Mouse (Mus musculus) forebrain, embryonic 11.5 days (tissue): Measurements from ENCODE around the gene Dpep1. TPM values are rescaled to one million over a fixed set of nuclear protein-coding genes. Genes with fewer than 3 reads are reported as not detected.

Experiments
- ATAC-seq: fragments of 200-750 bp; cut with Nextera tagmentation; replicated peaks from 2 replicates; pipeline ENCODE4 v1.8.0; 2017; ENCODE audit warnings: moderate TSS enrichment; ENCODE audit not compliant: low FRiP score
- DNase-seq: peaks from one replicate; pipeline ENCODE4 v3.0.0-alpha.2; 2017; ENCODE audit warnings: low spot score
- H3K27ac ChIP-seq: fragments of 300-500 bp; sonication (generic); 2 replicates; pipeline ENCODE4 v1.5.1; 2014; ENCODE audit warnings: low read depth, low read length
- H3K27me3 ChIP-seq: fragments of 300-500 bp; sonication (generic); 2 replicates; pipeline ENCODE4 v1.6.1; 2014; ENCODE audit warnings: mild to moderate bottlenecking, low read length, mixed read lengths; ENCODE audit not compliant: control insufficient read depth, insufficient read depth
- H3K36me3 ChIP-seq: fragments of 300-500 bp; sonication (generic); 2 replicates; pipeline ENCODE4 v1.6.1; 2014; ENCODE audit warnings: mild to moderate bottlenecking, low read length, moderate library complexity, mixed read lengths; ENCODE audit not compliant: control insufficient read depth, insufficient read depth
- H3K4me1 ChIP-seq: fragments of 300-500 bp; sonication (generic); replicated peaks from 2 replicates; pipeline ENCODE4 v1.6.1; 2014; ENCODE audit warnings: low read length, mixed read lengths; ENCODE audit not compliant: control insufficient read depth, insufficient read depth
- H3K4me2 ChIP-seq: fragments of 300-500 bp; sonication (generic); 2 replicates; pipeline ENCODE4 v1.6.1; 2014; ENCODE audit warnings: low read depth, mild to moderate bottlenecking, low read length, moderate library complexity, mixed read lengths; ENCODE audit not compliant: severe bottlenecking
- H3K4me3 ChIP-seq: fragments of 300-500 bp; sonication (generic); 2 replicates; pipeline ENCODE4 v1.5.1; 2014; ENCODE audit warnings: low read depth, low read length
- H3K9ac ChIP-seq: fragments of 300-500 bp; sonication (generic); 2 replicates; pipeline ENCODE4 v1.6.1; 2014; ENCODE audit warnings: low read length
- H3K9me3 ChIP-seq: fragments of 300-500 bp; sonication (generic); 2 replicates; pipeline ENCODE4 v1.6.1; 2016; ENCODE audit warnings: low read length, mixed read lengths; ENCODE audit not compliant: control insufficient read depth
- WGBS: fragments of 180-500 bp; shearing (Covaris S2); extraction: QIAGEN DNeasy Blood & Tissue Kit; methylation state at CpG from one replicate; pipeline ENCODE4 v1.1.7; 2014; 5-methylcytosine and 5-hydroxymethylcytosine counted together
- polyA plus RNA-seq: library from polyadenylated mRNA; unstranded; fragments of >200 nt; fragmentation: Nextera tagmentation; extraction: Ambion mirVana; gene quantifications from 2 replicates; pipeline ENCODE4 v1.2.1, GENCODE M21; 2014

Dpep1 gene
- polyA plus RNA-seq, 1 experiment from 2014 or later: 1.5 TPM

DNA sequence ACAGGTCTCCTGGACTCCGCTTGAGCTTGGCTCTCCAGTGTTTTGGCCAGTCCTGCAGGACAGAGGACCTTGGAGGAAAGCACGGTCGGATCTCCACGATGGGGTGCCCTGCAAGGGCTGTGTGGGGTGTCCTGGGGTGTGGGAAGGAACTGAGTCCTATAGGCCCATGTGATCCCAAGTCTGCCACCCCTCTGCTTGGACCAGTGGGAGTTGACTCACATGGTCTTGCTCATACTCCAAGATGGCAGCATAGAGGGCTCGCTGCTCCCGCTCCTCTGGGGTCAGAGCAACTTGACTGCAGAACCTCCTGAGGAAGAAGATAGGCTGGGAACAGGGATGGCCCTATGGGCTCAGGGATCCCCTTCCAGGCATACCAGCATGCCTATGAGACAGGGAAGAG lies 61.7 kb downstream of the Dpep1 start:
- no peaks in the 10 kb centered on the region for H3K9me3 ChIP-seq
- no peaks in the 10 kb centered on the region; the same call in 1 of the 2 replicates for H3K4me1 ChIP-seq
- H3K27me3 ChIP-seq: no peaks in the 10 kb centered on the region
- no peak for DNase-seq
- no peak overlapping the region for H3K4me3 ChIP-seq
- 97% methylated on average over 6 of the region's 6 CpGs for WGBS
- H3K36me3 ChIP-seq: peaks cover 4% of the 10 kb centered on the region
- H3K9ac ChIP-seq: no peak overlapping the region
- H3K4me2 ChIP-seq: no peak overlapping the region
- ATAC-seq: no peak
- H3K27ac ChIP-seq: no peak overlapping the region

GRCm38 (mm10) chr8:123248596-123248995 lies 62.6 kb downstream of the Dpep1 start:
- H3K27ac ChIP-seq: no peak overlapping the region
- peaks cover 4% of the 10 kb centered on the region for H3K36me3 ChIP-seq
- no peaks in the 10 kb centered on the region for H3K9me3 ChIP-seq
- no peak overlapping the region for H3K9ac ChIP-seq
- H3K4me1 ChIP-seq: peaks cover 6% of the 10 kb centered on the region; the same call in 1 of the 2 replicates
- WGBS: 93% methylated on average over 8 of the region's 8 CpGs
- H3K27me3 ChIP-seq: no peaks in the 10 kb centered on the region
- H3K4me3 ChIP-seq: no peak overlapping the region
- DNase-seq: no peak
- ATAC-seq: no peak
- H3K4me2 ChIP-seq: no peak overlapping the region

DNA sequence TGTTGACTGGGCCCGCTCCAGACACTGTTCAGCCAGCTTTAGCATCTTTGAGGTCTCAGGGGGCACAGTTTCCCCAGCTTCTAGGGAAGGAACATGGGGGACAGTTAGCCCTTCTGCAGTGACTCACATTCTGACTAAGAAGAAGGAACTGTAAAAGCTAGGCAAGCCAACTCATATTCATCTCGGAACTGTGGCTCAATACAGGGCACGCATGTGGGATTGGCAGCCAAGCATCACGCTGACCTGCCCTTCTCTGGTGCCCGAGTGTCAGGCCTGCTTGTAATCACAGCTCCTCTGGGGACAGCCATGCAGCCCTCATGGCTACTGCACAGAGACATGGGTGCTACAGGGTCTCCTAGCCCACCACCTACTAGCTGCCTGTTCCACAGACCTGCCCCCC lies 64.9 kb downstream of the Dpep1 start:
- Histone ChIP-seq H3K4me2 (no peak overlapping the region), H3K4me3 (no peak overlapping the region), H3K9me3 (no peaks in the 10 kb centered on the region), H3K9ac (no peak overlapping the region), H3K36me3 (peaks cover 4% of the 10 kb centered on the region), H3K27me3 (no peaks in the 10 kb centered on the region), H3K27ac (no peak overlapping the region), H3K4me1 (peaks cover 12% of the 10 kb centered on the region)
- ATAC-seq (no peak), DNase-seq (no peak)
- WGBS: 96% methylated on average over 5 of the region's 5 CpGs

Other genes with a start within 250 kb of the Dpep1 start
- gene Ankrd11, start 144.0 kb upstream of the Dpep1 start, polyA plus RNA-seq: 94.4 and 95.0 TPM in 2 replicates
- 43.5 and 52.6 TPM in 2 replicates for gene Spg7, start 123.3 kb upstream of the Dpep1 start, polyA plus RNA-seq
- 1,219 and 1,311 TPM in 2 replicates for gene Rpl13, start 83.9 kb upstream of the Dpep1 start, polyA plus RNA-seq
- gene Cpne7, start 68.9 kb upstream of the Dpep1 start, polyA plus RNA-seq: 0.19 TPM in 1 of 2 replicates, not detected in the other
- gene Sult5a1, start 27.9 kb upstream of the Dpep1 start, polyA plus RNA-seq: 2.9 and 4.3 TPM in 2 replicates
- 117 and 126 TPM in 2 replicates for gene Chmp1a, start 26.5 kb downstream of the Dpep1 start, polyA plus RNA-seq
- 5.9 and 6.0 TPM in 2 replicates for gene Spata33, start 26.6 kb downstream of the Dpep1 start, polyA plus RNA-seq
- gene Cdk10, start 38.6 kb downstream of the Dpep1 start, polyA plus RNA-seq: 36.0 and 36.6 TPM in 2 replicates
- 1.8 and 2.0 TPM in 2 replicates for gene Spata2l, start 50.0 kb downstream of the Dpep1 start, polyA plus RNA-seq
- 25.1 and 26.5 TPM in 2 replicates for gene Zfp276, start 68.0 kb downstream of the Dpep1 start, polyA plus RNA-seq
- gene Vps9d1, start 68.1 kb downstream of the Dpep1 start, polyA plus RNA-seq: 27.3 and 29.6 TPM in 2 replicates
- gene Fanca, start 132.3 kb downstream of the Dpep1 start, polyA plus RNA-seq: 46.5 and 48.6 TPM in 2 replicates
- 12.4 and 13.4 TPM in 2 replicates for gene Spire2, start 146.5 kb downstream of the Dpep1 start, polyA plus RNA-seq
- gene Tcf25, start 187.5 kb downstream of the Dpep1 start, polyA plus RNA-seq: 166 and 186 TPM in 2 replicates
- gene Mc1r, start 220.9 kb downstream of the Dpep1 start, polyA plus RNA-seq: 0.16 and 0.31 TPM in 2 replicates
- 556 and 641 TPM in 2 replicates for gene Tubb3, start 225.2 kb downstream of the Dpep1 start, polyA plus RNA-seq
- gene Def8, start 237.3 kb downstream of the Dpep1 start, polyA plus RNA-seq: 46.3 and 48.1 TPM in 2 replicates